Mouse (Mus musculus) liver, embryonic 11.5 days (tissue): ENCODE results near the gene Fam13c. TPM values are rescaled to one million over a fixed set of nuclear protein-coding genes. Genes with fewer than 3 reads are reported as not detected.

Experiments used
- ATAC-seq: fragments of 200-750 bp; cut with Nextera tagmentation; replicated peaks from 2 replicates; pipeline ENCODE4 v1.8.0; 2017; ENCODE audit warnings: moderate number of reproducible peaks, mild to moderate bottlenecking, moderate TSS enrichment, moderate library complexity; ENCODE audit not compliant: low FRiP score
- DNase-seq: peaks from one replicate; pipeline ENCODE4 v3.0.0-alpha.2; 2017; ENCODE audit warnings: low spot score
- H3K27ac ChIP-seq: fragments of 300-500 bp; sonication (generic); 2 replicates; pipeline ENCODE4 v1.5.1; 2014; ENCODE audit warnings: mild to moderate bottlenecking, low read depth, low read length, control low read depth
- H3K27me3 ChIP-seq: fragments of 300-500 bp; sonication (generic); replicated peaks from 2 replicates; pipeline ENCODE4 v1.6.1; 2014; ENCODE audit warnings: low read length, mixed read lengths; ENCODE audit not compliant: control insufficient read depth, insufficient read depth
- H3K36me3 ChIP-seq: fragments of 300-500 bp; sonication (generic); 2 replicates; pipeline ENCODE4 v1.6.1; 2014; ENCODE audit warnings: mild to moderate bottlenecking, low read length, moderate library complexity, mixed read lengths; ENCODE audit not compliant: control insufficient read depth, insufficient read depth
- H3K4me1 ChIP-seq: fragments of 300-500 bp; sonication (generic); replicated peaks from 2 replicates; pipeline ENCODE4 v1.6.1; 2014; ENCODE audit warnings: low read length, mixed read lengths; ENCODE audit not compliant: control insufficient read depth, insufficient read depth
- H3K4me2 ChIP-seq: fragments of 300-500 bp; sonication (generic); 2 replicates; pipeline ENCODE4 v1.6.1; 2014; ENCODE audit warnings: mild to moderate bottlenecking, control low read depth, moderate library complexity
- H3K4me3 ChIP-seq: fragments of 300-500 bp; sonication (generic); 2 replicates; pipeline ENCODE4 v1.5.1; 2014; ENCODE audit warnings: low read depth, low read length, control low read depth
- H3K9ac ChIP-seq: fragments of 300-500 bp; sonication (generic); 2 replicates; pipeline ENCODE4 v1.6.1; 2014; ENCODE audit warnings: low read depth, low read length, control low read depth
- H3K9me3 ChIP-seq: fragments of 300-500 bp; sonication (generic); 2 replicates; pipeline ENCODE4 v1.6.1; 2016; ENCODE audit warnings: low read length, inconsistent platforms, mixed read lengths; ENCODE audit not compliant: control insufficient read depth
- WGBS: fragments of 180-500 bp; shearing (Covaris S2); extraction: QIAGEN DNeasy Blood & Tissue Kit; methylation state at CpG from one replicate; pipeline ENCODE4 v1.1.7; 2014; 5-methylcytosine and 5-hydroxymethylcytosine counted together
- polyA plus RNA-seq: library from polyadenylated mRNA; unstranded; fragments of >200 nt; fragmentation: Nextera tagmentation; extraction: Ambion mirVana; gene quantifications from 2 replicates; pipeline ENCODE4 v1.2.1, GENCODE M21; 2014

The Fam13c gene
- polyA plus RNA-seq, 1 experiment from 2014 or later = 1.8 TPM

GRCm38 (mm10) chr10:70540456-70541195, 100.3 kb downstream of the Fam13c start:
- H3K4me2 ChIP-seq = no peak overlapping the region
- no peaks in the 10 kb centered on the region for H3K9me3 ChIP-seq
- no peaks in the 10 kb centered on the region for H3K4me1 ChIP-seq
- ATAC-seq (no peak), DNase-seq (no peak)
- WGBS = 81% methylated on average over 9 of the region's 9 CpGs
- H3K27me3 ChIP-seq = no peaks in the 10 kb centered on the region
- no peak overlapping the region for H3K9ac ChIP-seq
- no peak overlapping the region for H3K4me3 ChIP-seq
- H3K27ac ChIP-seq = no peak overlapping the region
- H3K36me3 ChIP-seq = no peaks in the 10 kb centered on the region

GRCm38 (mm10) chr10:70542857-70543256, 102.6 kb downstream of the Fam13c start:
- Histone ChIP-seq H3K4me2 (no peak overlapping the region), H3K4me1 (no peaks in the 10 kb centered on the region), H3K9ac (no peak overlapping the region), H3K27me3 (no peaks in the 10 kb centered on the region), H3K4me3 (no peak overlapping the region), H3K36me3 (no peaks in the 10 kb centered on the region), H3K9me3 (no peaks in the 10 kb centered on the region), H3K27ac (no peak overlapping the region)
- WGBS = 76% methylated on average over 6 of the region's 6 CpGs
- ATAC-seq (no peak), DNase-seq (no peak)

GRCm38 (mm10) chr10:70552531-70552930, 112.2 kb downstream of the Fam13c start:
- no peak overlapping the region for H3K4me2 ChIP-seq
- no peaks in the 10 kb centered on the region for H3K27me3 ChIP-seq
- H3K4me1 ChIP-seq = no peaks in the 10 kb centered on the region
- no peaks in the 10 kb centered on the region for H3K9me3 ChIP-seq
- H3K4me3 ChIP-seq = no peak overlapping the region
- H3K36me3 ChIP-seq = no peaks in the 10 kb centered on the region
- 83% methylated on average over 3 of the region's 3 CpGs for WGBS
- no peak overlapping the region for H3K9ac ChIP-seq
- no peak overlapping the region for H3K27ac ChIP-seq
- no peak for DNase-seq
- no peak for ATAC-seq

- no peaks in the 10 kb centered on the region for H3K36me3 ChIP-seq
- ATAC-seq (no peak), DNase-seq (peak; percentile 41)
- no peak overlapping the region for H3K27ac ChIP-seq
- H3K4me1 ChIP-seq = no peaks in the 10 kb centered on the region
- H3K9me3 ChIP-seq = no peaks in the 10 kb centered on the region
- no peak overlapping the region for H3K9ac ChIP-seq
- H3K4me3 ChIP-seq = no peak overlapping the region
- no peaks in the 10 kb centered on the region for H3K27me3 ChIP-seq
- H3K4me2 ChIP-seq = no peak overlapping the region
- 20% methylated on average over 3 of the region's 3 CpGs for WGBS
Observed at GRCm38 (mm10) chr10:70563636-70564035, 123.4 kb downstream of the Fam13c start.

GRCm38 (mm10) chr10:70581556-70582211, 141.4 kb downstream of the Fam13c start:
- no peak overlapping the region for H3K4me2 ChIP-seq
- 42% methylated on average over 7 of the region's 7 CpGs for WGBS
- DNase-seq = no peak
- no peak for ATAC-seq
- H3K27me3 ChIP-seq = no peaks in the 10 kb centered on the region
- H3K36me3 ChIP-seq = no peaks in the 10 kb centered on the region
- H3K9me3 ChIP-seq = no peaks in the 10 kb centered on the region
- no peak overlapping the region for H3K4me3 ChIP-seq
- H3K4me1 ChIP-seq = no peaks in the 10 kb centered on the region
- no peak overlapping the region for H3K9ac ChIP-seq
- H3K27ac ChIP-seq = no peak overlapping the region

- DNase-seq (no peak), ATAC-seq (no peak)
- Histone ChIP-seq H3K36me3 (no peaks in the 10 kb centered on the region), H3K4me1 (no peaks in the 10 kb centered on the region), H3K9ac (no peak overlapping the region), H3K4me2 (no peak overlapping the region), H3K4me3 (no peak overlapping the region), H3K9me3 (no peaks in the 10 kb centered on the region), H3K27me3 (no peaks in the 10 kb centered on the region), H3K27ac (no peak overlapping the region)
- WGBS = 75% methylated on average over 1 of the region's 1 CpGs
Observed at GRCm38 (mm10) chr10:70584171-70584570, 143.9 kb downstream of the Fam13c start.

- Histone ChIP-seq H3K9ac (no peak overlapping the region), H3K4me2 (no peak overlapping the region), H3K4me1 (no peaks in the 10 kb centered on the region), H3K36me3 (no peaks in the 10 kb centered on the region), H3K4me3 (no peak overlapping the region), H3K9me3 (no peaks in the 10 kb centered on the region), H3K27me3 (no peaks in the 10 kb centered on the region), H3K27ac (no peak overlapping the region)
- 70% methylated on average over 3 of the region's 3 CpGs for WGBS
- ATAC-seq (no peak), DNase-seq (no peak)
Observed at GRCm38 (mm10) chr10:70586876-70587405, 146.7 kb downstream of the Fam13c start.

- H3K4me1 ChIP-seq = peaks cover 2% of the 10 kb centered on the region; the same call in 1 of the 2 replicates
- no peaks in the 10 kb centered on the region for H3K36me3 ChIP-seq
- H3K9ac ChIP-seq = no peak overlapping the region
- 22% methylated on average over 1 of the region's 1 CpGs for WGBS
- no peak for ATAC-seq
- H3K27ac ChIP-seq = no peak overlapping the region
- peaks cover 11% of the 10 kb centered on the region for H3K27me3 ChIP-seq
- no peak overlapping the region for H3K4me3 ChIP-seq
- no peak for DNase-seq
- no peak overlapping the region for H3K4me2 ChIP-seq
- H3K9me3 ChIP-seq = no peaks in the 10 kb centered on the region
Observed at GRCm38 (mm10) chr10:70594007-70594406, 153.7 kb downstream of the Fam13c start.
